Mouse (Mus musculus): ENCODE results near the gene Pla2g7.
"Not testable (repeated sequence)": the region's sequence is repeated elsewhere in the genome, so short reads cannot be mapped to it uniquely, and the experiment has no call there.

Gene Pla2g7

GRCm38 (mm10) chr17:43567992-43568888, at the start of gene Pla2g7:
TSS of gene Pla2g7 (plus strand) at chr17:43568098.
- DNase-seq (ENCODE audit: low read depth, low spot score): peak; percentile 61

- peak; percentile 93 for DNase-seq (ENCODE audit: low read depth, low spot score)
Observed at GRCm38 (mm10) chr17:43518644-43519409, 49.1 kb upstream of the Pla2g7 start.

- peak; percentile 39 for DNase-seq (ENCODE audit: low read depth, low spot score)
Observed at GRCm38 (mm10) chr17:43520166-43520565, 47.7 kb upstream of the Pla2g7 start.

- no peak for DNase-seq (ENCODE audit: low read depth, low spot score)
Observed at GRCm38 (mm10) chr17:43530507-43530906, 37.4 kb upstream of the Pla2g7 start.

GRCm38 (mm10) chr17:43531192-43531591, 36.7 kb upstream of the Pla2g7 start:
- DNase-seq (ENCODE audit: low read depth, low spot score): peak; percentile 52

- no peak for DNase-seq (ENCODE audit: low read depth, low spot score)
Observed at GRCm38 (mm10) chr17:43534362-43535222, 33.3 kb upstream of the Pla2g7 start.

GRCm38 (mm10) chr17:43536841-43537240, 31.1 kb upstream of the Pla2g7 start:
- not testable (repeated sequence) for DNase-seq (ENCODE audit: low read depth, low spot score)

GRCm38 (mm10) chr17:43538767-43539166, 29.1 kb upstream of the Pla2g7 start:
- DNase-seq (ENCODE audit: low read depth, low spot score): peak; percentile 81

- no peak for DNase-seq (ENCODE audit: low read depth, low spot score)
Observed at GRCm38 (mm10) chr17:43543539-43543938, 24.4 kb upstream of the Pla2g7 start, which contains the start of gene Ankrd66. TSS of gene Ankrd66 (minus strand) at chr17:43543639.

GRCm38 (mm10) chr17:43544040-43544439, 23.9 kb upstream of the Pla2g7 start:
- DNase-seq (ENCODE audit: low read depth, low spot score): no peak

- DNase-seq (ENCODE audit: low read depth, low spot score): peak; percentile 40
Observed at GRCm38 (mm10) chr17:43551122-43551630, 16.7 kb upstream of the Pla2g7 start.

- DNase-seq (ENCODE audit: low read depth, low spot score): peak; percentile 98
Observed at GRCm38 (mm10) chr17:43554516-43555403, 13.1 kb upstream of the Pla2g7 start.

- no peak for DNase-seq (ENCODE audit: low read depth, low spot score)
Observed at GRCm38 (mm10) chr17:43557104-43557503, 10.8 kb upstream of the Pla2g7 start.

- peak; percentile 69 for DNase-seq (ENCODE audit: low read depth, low spot score)
Observed at GRCm38 (mm10) chr17:43557541-43558090, 10.3 kb upstream of the Pla2g7 start.

GRCm38 (mm10) chr17:43558678-43559077, 9.2 kb upstream of the Pla2g7 start:
- peak; percentile 73 for DNase-seq (ENCODE audit: low read depth, low spot score)

GRCm38 (mm10) chr17:43563192-43563987, 4.5 kb upstream of the Pla2g7 start:
- no peak for DNase-seq (ENCODE audit: low read depth, low spot score)

GRCm38 (mm10) chr17:43567593-43567991, 306 bp upstream of the Pla2g7 start:
- DNase-seq (ENCODE audit: low read depth, low spot score): peak; percentile 69

- DNase-seq (ENCODE audit: low read depth, low spot score): no peak
Observed at GRCm38 (mm10) chr17:43569287-43569686, 1.4 kb downstream of the Pla2g7 start.

GRCm38 (mm10) chr17:43573624-43574073, 5.8 kb downstream of the Pla2g7 start:
- DNase-seq (ENCODE audit: low read depth, low spot score): no peak
